Mouse (Mus musculus) cerebellum, adult 2 months (tissue): ENCODE data around the gene Palm3.

Experiments
- CTCF ChIP-seq: fragments of 200-500 bp; IDR thresholded peaks from 2 replicates; pipeline ENCODE4 v1.5.1; 2011; ENCODE audit warnings: low read depth, mild to moderate bottlenecking, control low read depth, low read length, moderate library complexity, borderline replicate concordance; ENCODE audit not compliant: insufficient read depth
- POLR2A ChIP-seq: fragments of 200-500 bp; IDR thresholded peaks from 2 replicates; pipeline ENCODE4 v1.6.1; 2011; ENCODE audit warnings: low read length, control low read depth, borderline replicate concordance; ENCODE audit not compliant: insufficient read depth

DNA sequence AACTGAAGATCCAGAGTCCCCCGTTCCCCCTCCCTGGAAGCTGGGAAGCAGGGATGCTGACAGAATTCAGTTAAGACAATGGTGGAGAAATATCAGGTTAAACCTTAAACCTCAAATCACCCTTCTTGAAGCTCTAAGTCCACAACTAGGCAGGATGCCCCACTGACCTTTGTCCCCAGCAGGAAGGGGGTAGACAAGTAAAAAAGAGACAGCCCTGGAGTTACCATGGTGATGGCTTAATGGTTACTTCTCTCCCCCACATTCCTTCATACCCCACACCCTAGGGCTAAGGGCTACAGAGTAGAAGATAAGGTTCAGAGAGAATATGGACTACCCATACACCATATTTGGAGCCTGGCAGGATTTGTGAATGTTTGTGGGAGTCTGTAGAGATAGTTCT lies 2.4 kb downstream of the Palm3 start:
- TF ChIP-seq CTCF (no peak), POLR2A (no peak)
